Mouse (Mus musculus): ENCODE results near the gene Zeb2. TPM values are rescaled to one million over a fixed set of nuclear protein-coding genes. Genes with fewer than 3 reads are reported as not detected.

Zeb2 gene
- polyA plus RNA-seq, 1 experiment, result 53.0 TPM

DNA sequence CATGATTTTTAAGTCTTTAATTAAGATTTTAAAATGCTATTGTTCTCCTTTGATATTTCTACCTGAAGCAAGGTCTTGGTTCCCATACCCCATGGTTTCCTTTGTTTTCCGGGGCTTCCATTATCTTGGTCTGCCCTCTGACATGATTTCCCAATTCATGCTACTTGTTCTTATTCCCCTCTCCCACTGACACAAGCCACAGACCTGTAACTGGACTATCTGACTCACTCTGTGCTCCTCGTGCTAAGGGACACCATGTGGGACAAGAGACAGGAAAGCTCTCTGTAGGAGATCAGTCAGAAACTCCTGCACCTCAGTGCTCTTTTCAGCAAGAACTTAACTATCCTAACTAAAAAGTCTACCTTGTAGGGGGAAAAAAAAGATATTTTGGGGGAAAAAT, 139.6 kb downstream of the Zeb2 start:
- H3K27ac ChIP-seq (replicated peaks; ENCODE audit: low read depth, low read length), result peak overlapping the region; percentile 51; the same call in 1 of the 2 replicates
- H3K4me1 ChIP-seq (ENCODE audit: control insufficient read depth, insufficient read depth, insufficient read length, low read length), result peaks cover 7% of the 10 kb centered on the region; the same call in 1 of the 2 replicates
- H3K4me3 ChIP-seq (ENCODE audit: insufficient read depth, low read depth, low read length), result no peak overlapping the region

DNA sequence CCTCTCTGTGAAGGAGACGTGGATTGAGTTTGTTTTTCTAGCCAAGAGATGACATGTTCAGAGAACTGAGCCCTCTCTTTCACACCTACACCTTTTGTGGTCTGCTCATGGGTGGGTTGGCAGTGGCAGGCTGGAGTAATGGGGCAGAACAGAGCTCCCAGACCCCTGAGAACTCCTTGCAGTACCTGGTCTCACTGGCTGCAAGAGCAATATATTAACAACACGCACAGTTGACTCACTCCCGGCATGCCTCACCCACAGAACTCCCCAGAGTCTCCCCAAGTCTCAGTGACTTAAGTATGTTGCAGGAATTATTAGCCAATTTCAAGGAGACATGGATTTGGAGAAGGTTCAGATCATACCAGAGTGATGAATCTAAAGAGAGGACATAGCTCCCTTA, 140.1 kb downstream of the Zeb2 start:
- Histone ChIP-seq H3K4me1 (ENCODE audit: control insufficient read depth, insufficient read depth, insufficient read length, low read length) (peaks cover 7% of the 10 kb centered on the region; the same call in 1 of the 2 replicates), H3K27ac (replicated peaks; ENCODE audit: low read depth, low read length) (peak overlapping the region; percentile 17; the same call in 1 of the 2 replicates), H3K4me3 (ENCODE audit: insufficient read depth, low read depth, low read length) (no peak overlapping the region)

- peak overlapping the region; percentile 78 for H3K27ac ChIP-seq (replicated peaks; ENCODE audit: low read depth, low read length)
- H3K4me3 ChIP-seq (ENCODE audit: insufficient read depth, low read depth, low read length), result no peak overlapping the region
- H3K4me1 ChIP-seq (ENCODE audit: control insufficient read depth, insufficient read depth, insufficient read length, low read length), result peaks cover 7% of the 10 kb centered on the region; the same call in 1 of the 2 replicates
These were observed 140.7 kb downstream of the Zeb2 start for GRCm38 (mm10) chr2:44976484-44976883.

GRCm38 (mm10) chr2:44973828-44974227, 143.4 kb downstream of the Zeb2 start:
- H3K4me3 ChIP-seq (ENCODE audit: insufficient read depth, low read depth, low read length), result no peak overlapping the region
- H3K4me1 ChIP-seq (ENCODE audit: control insufficient read depth, insufficient read depth, insufficient read length, low read length), result peaks cover 7% of the 10 kb centered on the region; the same call in 1 of the 2 replicates
- H3K27ac ChIP-seq (replicated peaks; ENCODE audit: low read depth, low read length), result no peak overlapping the region; the same call in 1 of the 2 replicates

DNA sequence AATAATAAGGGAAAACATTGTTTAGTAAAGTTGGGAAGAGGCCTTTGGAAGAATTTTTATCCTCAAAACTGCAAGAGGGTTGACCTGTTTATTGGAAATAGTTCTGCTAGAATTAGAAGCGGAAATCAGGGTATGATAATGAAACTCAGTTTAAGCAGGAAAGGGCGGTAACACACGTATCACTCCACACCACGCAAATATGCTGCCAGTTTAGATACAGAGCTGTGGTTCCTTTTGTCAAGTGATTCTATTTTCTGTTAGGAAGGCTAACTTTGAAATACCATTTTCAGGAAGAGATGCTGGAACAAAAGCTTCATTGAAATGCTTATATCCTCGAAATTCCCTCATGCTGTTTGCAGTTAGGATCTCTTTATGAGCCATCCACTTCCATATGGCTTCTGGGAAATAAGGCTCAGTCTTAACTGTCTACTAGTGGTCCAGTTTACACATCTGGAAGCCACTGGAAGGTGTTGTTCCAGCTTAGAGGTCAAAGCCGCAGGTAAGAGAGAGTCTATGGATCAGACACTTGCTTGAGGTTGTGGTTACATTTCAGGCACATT, 147.0 kb downstream of the Zeb2 start:
- no peak overlapping the region for H3K4me3 ChIP-seq (ENCODE audit: insufficient read depth, low read depth, low read length)
- H3K4me1 ChIP-seq (ENCODE audit: control insufficient read depth, insufficient read depth, insufficient read length, low read length), result 0 out of 2 replicates have a peak, but pooled peaks cover 2% of the 10 kb centered on the region
- H3K27ac ChIP-seq (replicated peaks; ENCODE audit: low read depth, low read length), result no peak overlapping the region

DNA sequence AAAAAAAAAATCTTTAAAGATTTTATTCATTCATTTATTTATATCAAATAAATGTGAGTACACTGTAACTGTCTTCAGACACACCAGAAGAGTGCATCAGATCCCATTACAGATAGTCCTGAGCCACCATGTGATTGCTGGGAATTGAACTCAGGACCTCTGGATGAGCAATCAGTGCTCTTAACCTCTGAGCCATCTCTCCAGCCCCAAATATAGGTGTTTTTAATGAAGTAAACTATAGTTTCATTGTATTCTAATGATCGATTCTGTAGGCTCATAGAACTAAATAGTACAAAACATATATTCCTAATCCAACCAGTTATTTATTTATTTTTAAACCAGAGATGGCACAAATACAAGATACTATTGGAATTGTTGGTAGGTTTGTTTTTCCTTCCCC, 147.6 kb downstream of the Zeb2 start:
- no peak overlapping the region for H3K27ac ChIP-seq (replicated peaks; ENCODE audit: low read depth, low read length)
- 0 out of 2 replicates have a peak, but pooled peaks cover 2% of the 10 kb centered on the region for H3K4me1 ChIP-seq (ENCODE audit: control insufficient read depth, insufficient read depth, insufficient read length, low read length)
- no peak overlapping the region for H3K4me3 ChIP-seq (ENCODE audit: insufficient read depth, low read depth, low read length)

GRCm38 (mm10) chr2:44969226-44969625, 148.0 kb downstream of the Zeb2 start:
- H3K27ac ChIP-seq (replicated peaks; ENCODE audit: low read depth, low read length), result no peak overlapping the region

GRCm38 (mm10) chr2:44965834-44966555, 151.2 kb downstream of the Zeb2 start:
- no peak overlapping the region for H3K27ac ChIP-seq (replicated peaks; ENCODE audit: low read depth, low read length)
- H3K4me3 ChIP-seq (ENCODE audit: insufficient read depth, low read depth, low read length), result no peak overlapping the region
- H3K4me1 ChIP-seq (ENCODE audit: control insufficient read depth, insufficient read depth, insufficient read length, low read length), result peaks cover 4% of the 10 kb centered on the region; the same call in 1 of the 2 replicates

More at GRCm38 (mm10) chr2:44969226-44969625, 148.0 kb downstream of the Zeb2 start:
- Histone ChIP-seq H3K4me3 (ENCODE audit: insufficient read depth, low read depth, low read length) (no peak overlapping the region), H3K4me1 (ENCODE audit: control insufficient read depth, insufficient read depth, insufficient read length, low read length) (0 out of 2 replicates have a peak, but pooled peaks cover 2% of the 10 kb centered on the region)

DNA sequence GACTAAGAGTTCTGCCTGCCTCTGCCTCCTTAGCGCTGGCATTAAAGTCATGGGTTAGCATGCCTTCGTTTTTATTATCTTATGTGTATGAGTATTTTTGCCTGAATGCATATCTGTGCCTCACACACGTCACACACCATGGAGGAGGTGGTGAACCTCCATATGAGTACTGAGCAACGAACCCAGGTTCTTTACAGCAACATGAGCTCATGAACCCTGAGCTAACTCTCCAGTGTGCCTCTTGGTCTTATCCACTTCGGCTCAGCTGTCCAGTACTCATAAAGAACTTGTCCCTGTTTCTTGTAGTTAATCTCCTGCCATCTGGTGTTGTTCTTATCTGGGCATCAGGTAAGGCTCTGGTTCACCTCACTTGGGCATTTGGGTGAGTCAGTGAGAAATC, 154.6 kb downstream of the Zeb2 start:
- H3K4me3 ChIP-seq (ENCODE audit: insufficient read depth, low read depth, low read length), result no peak overlapping the region

GRCm38 (mm10) chr2:44961192-44961591, 156.0 kb downstream of the Zeb2 start:
- H3K27ac ChIP-seq (replicated peaks; ENCODE audit: low read depth, low read length), result no peak overlapping the region
- H3K4me1 ChIP-seq (ENCODE audit: control insufficient read depth, insufficient read depth, insufficient read length, low read length), result peaks cover 4% of the 10 kb centered on the region; the same call in 1 of the 2 replicates
- no peak overlapping the region for H3K4me3 ChIP-seq (ENCODE audit: insufficient read depth, low read depth, low read length)

More for the DNA sequence above, 154.6 kb downstream of the Zeb2 start:
- H3K27ac ChIP-seq (replicated peaks; ENCODE audit: low read depth, low read length), result no peak overlapping the region
- H3K4me1 ChIP-seq (ENCODE audit: control insufficient read depth, insufficient read depth, insufficient read length, low read length), result peaks cover 4% of the 10 kb centered on the region; the same call in 1 of the 2 replicates

GRCm38 (mm10) chr2:44960561-44960960, 156.6 kb downstream of the Zeb2 start:
- peaks cover 4% of the 10 kb centered on the region; the same call in 1 of the 2 replicates for H3K4me1 ChIP-seq (ENCODE audit: control insufficient read depth, insufficient read depth, insufficient read length, low read length)
- no peak overlapping the region for H3K27ac ChIP-seq (replicated peaks; ENCODE audit: low read depth, low read length)
- H3K4me3 ChIP-seq (ENCODE audit: insufficient read depth, low read depth, low read length), result no peak overlapping the region

- H3K27ac ChIP-seq (replicated peaks; ENCODE audit: low read depth, low read length), result no peak overlapping the region
- no peak overlapping the region for H3K4me3 ChIP-seq (ENCODE audit: insufficient read depth, low read depth, low read length)
- H3K4me1 ChIP-seq (ENCODE audit: control insufficient read depth, insufficient read depth, insufficient read length, low read length), result peaks cover 6% of the 10 kb centered on the region; the same call in 1 of the 2 replicates
These were observed 159.8 kb downstream of the Zeb2 start for GRCm38 (mm10) chr2:44957329-44957797.

DNA sequence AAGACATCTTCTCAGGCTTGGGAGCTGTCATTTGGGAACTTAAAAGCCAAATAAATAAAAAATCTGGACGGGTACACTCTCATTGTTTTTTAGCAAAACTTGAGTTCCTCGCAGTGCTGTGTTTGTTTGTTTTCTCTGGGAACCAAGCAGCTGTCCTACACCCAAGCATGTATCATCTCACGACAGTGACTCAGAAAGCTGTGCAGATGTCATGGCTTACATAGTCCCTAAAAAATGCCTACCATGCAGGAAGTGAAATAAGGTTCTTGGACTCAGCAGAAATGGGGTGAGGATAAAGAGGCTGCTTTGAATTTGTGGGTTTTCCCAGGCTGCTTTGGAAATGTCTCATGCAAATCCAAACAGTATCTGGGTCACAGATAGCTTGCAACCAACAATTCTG, 161.0 kb downstream of the Zeb2 start:
- Histone ChIP-seq H3K4me1 (ENCODE audit: control insufficient read depth, insufficient read depth, insufficient read length, low read length) (peaks cover 8% of the 10 kb centered on the region; the same call in 1 of the 2 replicates), H3K27ac (replicated peaks; ENCODE audit: low read depth, low read length) (peak overlapping the region; percentile 87), H3K4me3 (ENCODE audit: insufficient read depth, low read depth, low read length) (no peak overlapping the region)

DNA sequence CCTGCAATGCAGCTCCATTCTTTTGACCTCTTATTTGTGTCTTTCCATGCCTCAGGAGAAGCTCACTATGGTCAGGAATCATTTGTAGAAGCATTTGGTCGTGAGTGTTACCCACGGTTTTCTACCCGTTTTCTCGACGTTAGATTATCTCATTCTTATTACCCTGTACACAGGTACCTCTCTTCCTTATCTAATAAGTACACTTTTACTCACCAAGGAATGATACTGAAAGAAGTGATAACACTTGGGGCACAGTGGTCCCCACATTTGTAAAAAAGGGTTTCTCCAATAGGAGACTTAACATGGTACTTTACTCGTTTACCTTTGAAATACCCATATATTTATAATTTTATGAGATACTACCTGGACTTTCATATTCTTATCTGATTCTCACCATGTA, 161.7 kb downstream of the Zeb2 start:
- Histone ChIP-seq H3K4me1 (ENCODE audit: control insufficient read depth, insufficient read depth, insufficient read length, low read length) (peaks cover 8% of the 10 kb centered on the region; the same call in 1 of the 2 replicates), H3K27ac (replicated peaks; ENCODE audit: low read depth, low read length) (no peak overlapping the region), H3K4me3 (ENCODE audit: insufficient read depth, low read depth, low read length) (no peak overlapping the region)

DNA sequence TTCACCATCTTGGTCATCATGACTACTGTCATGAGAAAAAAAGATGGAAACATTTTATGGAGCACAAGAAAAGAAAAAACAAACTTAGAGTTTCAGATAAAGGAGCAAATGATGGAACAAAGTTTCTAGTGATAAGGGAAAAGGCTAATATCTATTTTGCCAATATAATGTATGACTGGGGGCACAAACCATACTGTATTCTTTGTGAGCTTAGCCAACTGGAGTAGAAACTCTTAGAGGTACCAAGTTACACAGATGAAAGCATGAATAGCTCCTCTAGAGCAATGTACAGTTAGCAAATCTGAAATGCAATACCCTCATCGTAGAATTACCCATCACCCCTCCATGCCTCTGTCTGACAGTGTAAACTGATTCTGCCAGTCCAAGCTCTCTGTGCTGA, 163.0 kb downstream of the Zeb2 start:
- H3K4me1 ChIP-seq (ENCODE audit: control insufficient read depth, insufficient read depth, insufficient read length, low read length), result peaks cover 8% of the 10 kb centered on the region; the same call in 1 of the 2 replicates
- H3K27ac ChIP-seq (replicated peaks; ENCODE audit: low read depth, low read length), result no peak overlapping the region
- no peak overlapping the region for H3K4me3 ChIP-seq (ENCODE audit: insufficient read depth, low read depth, low read length)

Measured in brown adipose tissue, adult 24 weeks (tissue).